Mouse (Mus musculus): ENCODE data around the gene Cldn16.

GRCm38 (mm10) chr16:26525832-26526231, 62.9 kb downstream of the Cldn16 start:
- no peak for TF ChIP-seq USF2 (IDR thresholded peaks at IDR 0.05; ENCODE audit: borderline replicate concordance in 1 of 2, insufficient read depth in 1 of 2, low read depth in 1 of 2, low read length in 2 of 2)
- no peak for TF ChIP-seq CTCF (IDR thresholded peaks at IDR 0.05 in 2 of 3, conservative IDR thresholded peaks at IDR 0.05 in 1 of 3; ENCODE audit: control insufficient read depth in 1 of 3, insufficient read depth in 1 of 3, low read depth in 2 of 3, low read length in 3 of 3, poor library complexity in 1 of 3, severe bottlenecking in 1 of 3)
- TF ChIP-seq JUND (IDR thresholded peaks at IDR 0.05; ENCODE audit: low read depth, low read length) = no peak
- TF ChIP-seq HCFC1 (IDR thresholded peaks at IDR 0.05; ENCODE audit: low read depth, low read length) = no peak
- TF ChIP-seq RCOR1 (IDR thresholded peaks at IDR 0.05; ENCODE audit: low read depth, low read length) = no peak
- no peak for TF ChIP-seq MAFK (IDR thresholded peaks at IDR 0.05; ENCODE audit: borderline replicate concordance, low read depth, low read length)
- no peak for TF ChIP-seq EP300 (IDR thresholded peaks at IDR 0.05; ENCODE audit: low read depth in 1 of 2, low read length in 2 of 2)
- no peak for TF ChIP-seq MAX (IDR thresholded peaks at IDR 0.05; ENCODE audit: low read length)
- no peak for TF ChIP-seq TAL1 (IDR thresholded peaks at IDR 0.05; ENCODE audit: low read length)
- no peak for TF ChIP-seq MXI1 (IDR thresholded peaks at IDR 0.05; ENCODE audit: low read depth, low read length)
- TF ChIP-seq USF1 (IDR thresholded peaks at IDR 0.05; ENCODE audit: low read depth, low read length) = no peak
